Mouse (Mus musculus): ENCODE data around the gene Ptk7.
A peak's percentile ranks its signal among the peaks of the same experiment; 100 is the strongest.

DNA sequence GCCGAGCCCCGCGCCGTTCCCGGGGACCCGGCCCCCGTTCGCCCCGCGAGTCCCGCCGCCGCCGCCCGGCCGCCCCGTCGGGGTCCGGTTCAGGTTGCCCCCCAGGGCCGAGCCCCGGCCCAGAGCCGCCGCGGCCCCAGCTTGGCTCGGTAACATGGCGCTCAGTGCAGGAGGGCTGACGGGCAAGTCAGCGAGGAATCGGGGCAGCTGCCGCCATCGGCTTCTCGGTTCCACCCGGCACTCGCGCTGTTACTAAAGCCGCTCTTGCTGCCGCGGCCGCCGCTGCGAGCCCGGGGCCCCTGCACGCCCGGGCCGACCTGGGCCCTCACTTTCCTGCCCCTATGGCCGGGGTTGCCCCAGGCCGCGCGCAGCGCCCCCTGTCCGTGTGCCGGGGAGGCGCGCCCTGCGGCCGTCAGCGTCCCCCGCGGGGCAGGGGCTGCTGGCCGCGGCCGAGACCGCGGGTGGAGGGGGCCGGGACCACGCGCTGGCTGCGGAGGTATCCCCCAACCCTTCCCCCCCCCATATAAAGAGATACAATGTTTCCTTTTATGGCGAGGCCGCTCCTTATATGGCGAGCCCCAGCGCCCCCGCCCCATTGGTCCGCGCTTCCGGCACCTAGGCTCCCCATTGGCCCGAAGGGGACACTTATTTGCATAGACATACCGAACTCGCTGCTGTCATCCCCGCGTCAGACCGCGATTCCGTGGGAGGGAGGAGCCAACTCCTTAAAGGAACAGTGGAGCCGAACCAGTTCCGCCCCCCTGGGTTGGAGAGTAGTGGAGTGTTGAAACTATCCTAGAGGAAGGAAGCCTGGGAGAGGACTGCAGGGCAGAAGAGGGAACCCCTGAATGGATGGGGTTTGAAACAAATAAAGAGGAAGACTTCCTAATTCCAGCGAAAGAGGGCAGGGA, 73.4 kb downstream of the Ptk7 start, which contains the start of gene Srf:
- TF ChIP-seq EP300 (IDR thresholded peaks at IDR 0.05; ENCODE audit: low read length) (no peak), E2F4 (IDR thresholded peaks at IDR 0.05; ENCODE audit: insufficient replicate concordance, low read depth, low read length) (no peak), CTCF (conservative IDR thresholded peaks at IDR 0.05 in 1 of 2, IDR thresholded peaks at IDR 0.05 in 1 of 2; ENCODE audit: low read depth in 2 of 2, low read length in 2 of 2) (peak in 1 of 2 experiments; percentile 51; a peak in 2 of 4 replicates), CHD1 (IDR thresholded peaks at IDR 0.05; ENCODE audit: low read depth, low read length) (no peak), MAX (IDR thresholded peaks at IDR 0.05; ENCODE audit: low read length) (peak; percentile 16; the same call in 1 of the 2 replicates), ELF1 (IDR thresholded peaks at IDR 0.05; ENCODE audit: low read depth, low read length) (peak; percentile 83), HCFC1 (IDR thresholded peaks at IDR 0.05; ENCODE audit: low read depth, low read length) (peak; percentile 63)
